Mouse (Mus musculus): ENCODE results near the gene Gm815.

The Gm815 gene

DNA sequence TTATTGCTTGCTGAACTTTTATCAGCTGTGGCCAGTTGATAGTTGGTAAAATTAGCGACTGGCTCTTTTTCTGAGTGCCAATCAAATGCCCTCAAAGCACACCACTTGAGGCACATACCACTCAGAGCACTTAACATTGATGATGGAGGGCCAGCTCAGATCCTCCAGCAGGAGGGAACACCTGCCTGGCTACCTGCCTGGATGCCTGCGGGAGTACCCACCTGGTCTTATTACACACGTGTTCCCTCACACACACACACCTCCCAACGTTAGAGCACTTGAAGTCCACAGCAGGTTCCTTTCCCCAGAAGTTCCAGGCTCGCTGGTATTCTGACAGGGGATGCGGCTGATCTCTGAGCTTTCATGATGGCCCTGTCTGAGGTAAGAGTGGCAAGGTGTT lies at the start of gene Gm815:
Gene Gm815 (plus strand): TSS at position 266 of the 400 bp plus-strand sequence.
- no peak for DNase-seq (ENCODE audit: low spot score in 2 of 2)

DNA sequence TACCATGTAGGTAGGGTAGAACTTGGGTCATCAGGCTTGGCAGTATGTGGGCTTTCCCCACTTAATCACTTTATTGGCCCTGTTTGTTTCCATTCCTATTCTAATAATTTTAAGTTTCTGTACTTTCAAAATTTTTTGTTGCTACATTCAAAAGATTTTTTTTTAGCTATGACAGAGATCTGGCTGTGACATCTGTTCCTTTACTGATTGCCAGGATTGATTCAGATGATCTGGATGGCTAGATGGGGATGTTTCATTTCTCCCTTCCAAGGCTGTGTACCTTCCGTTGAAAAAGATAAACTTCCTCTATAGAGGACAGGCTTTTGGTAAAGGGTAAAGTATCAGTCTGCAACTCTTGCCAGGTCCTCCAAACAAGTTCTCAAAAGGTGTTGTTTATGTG lies 48.1 kb upstream of the Gm815 start:
- no peak for DNase-seq (ENCODE audit: low spot score in 2 of 2)

- DNase-seq (ENCODE audit: low spot score in 2 of 2): no peak
Measured at GRCm38 (mm10) chr19:26843896-26844295, 41.8 kb upstream of the Gm815 start.

- DNase-seq (ENCODE audit: low spot score in 2 of 2): no peak
Measured at GRCm38 (mm10) chr19:26844813-26845212, 40.9 kb upstream of the Gm815 start.

GRCm38 (mm10) chr19:26845276-26846016 lies 40.2 kb upstream of the Gm815 start:
- DNase-seq (ENCODE audit: low spot score in 2 of 2): peak; percentile 3 to 55

GRCm38 (mm10) chr19:26846017-26846285 lies 39.7 kb upstream of the Gm815 start:
- no peak for DNase-seq (ENCODE audit: low spot score in 2 of 2)

- DNase-seq (ENCODE audit: low spot score in 2 of 2): no peak
Measured at GRCm38 (mm10) chr19:26851017-26851782, 34.5 kb upstream of the Gm815 start.

GRCm38 (mm10) chr19:26852325-26852900 lies 33.3 kb upstream of the Gm815 start:
- no peak for DNase-seq (ENCODE audit: low spot score in 2 of 2)

GRCm38 (mm10) chr19:26853701-26854282 lies 31.9 kb upstream of the Gm815 start:
- no peak for DNase-seq (ENCODE audit: low spot score in 2 of 2)

GRCm38 (mm10) chr19:26854661-26855060 lies 31.0 kb upstream of the Gm815 start:
- no peak for DNase-seq (ENCODE audit: low spot score in 2 of 2)

DNA sequence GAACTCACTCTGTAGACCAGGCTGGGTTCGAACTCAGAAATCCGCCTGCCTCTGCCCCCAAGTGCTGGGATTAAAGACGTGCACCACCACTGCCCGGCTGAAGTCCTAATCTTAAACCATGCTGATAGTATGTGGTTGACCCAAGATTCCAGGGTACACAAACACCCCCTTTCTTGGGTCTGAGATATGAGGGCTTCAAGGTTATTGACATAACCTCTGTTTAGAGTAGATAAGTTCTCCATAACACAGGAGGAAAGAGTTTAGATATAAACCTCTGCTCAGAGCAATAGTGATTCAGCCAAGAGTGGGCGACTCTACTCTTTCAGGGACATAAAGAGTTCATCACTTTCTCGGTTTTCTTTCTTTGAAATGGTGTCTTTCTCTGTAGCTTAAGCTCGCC lies 30.5 kb upstream of the Gm815 start:
- no peak for DNase-seq (ENCODE audit: low spot score in 2 of 2)

- DNase-seq (ENCODE audit: low spot score in 2 of 2): no peak
Measured at GRCm38 (mm10) chr19:26858427-26859194, 27.1 kb upstream of the Gm815 start.

- no peak for DNase-seq (ENCODE audit: low spot score in 2 of 2)
Measured at GRCm38 (mm10) chr19:26859195-26859570, 26.5 kb upstream of the Gm815 start.

DNA sequence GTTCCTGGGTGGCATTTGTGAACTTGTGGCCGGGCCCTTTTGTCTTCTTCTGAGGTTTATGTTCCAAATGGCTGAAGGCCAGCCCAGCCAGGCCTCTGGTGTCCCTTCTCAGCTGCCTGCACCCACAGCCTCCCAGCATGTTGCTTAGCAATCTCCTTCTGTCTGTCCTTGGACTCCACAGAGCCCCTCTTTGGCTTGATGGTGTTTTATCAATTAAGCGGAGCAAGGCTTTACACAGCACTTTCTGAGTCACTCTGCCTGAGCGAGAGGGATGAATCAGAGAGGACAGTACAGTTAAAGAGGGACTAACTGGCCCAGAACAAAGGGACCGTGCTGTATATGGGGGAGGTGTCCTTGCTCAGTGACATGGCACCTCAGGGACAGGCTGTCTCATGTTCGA lies 22.0 kb upstream of the Gm815 start:
- DNase-seq (ENCODE audit: low spot score in 2 of 2): no peak

- no peak for DNase-seq (ENCODE audit: low spot score in 2 of 2)
Measured at GRCm38 (mm10) chr19:26864975-26865690, 20.5 kb upstream of the Gm815 start.

- DNase-seq (ENCODE audit: low spot score in 2 of 2): no peak
Measured at GRCm38 (mm10) chr19:26865736-26866135, 19.9 kb upstream of the Gm815 start.

- DNase-seq (ENCODE audit: low spot score in 2 of 2): no peak
Measured at GRCm38 (mm10) chr19:26869591-26869990, 16.1 kb upstream of the Gm815 start.

- no peak for DNase-seq (ENCODE audit: low spot score in 2 of 2)
Measured at GRCm38 (mm10) chr19:26870280-26870679, 15.4 kb upstream of the Gm815 start.

DNA sequence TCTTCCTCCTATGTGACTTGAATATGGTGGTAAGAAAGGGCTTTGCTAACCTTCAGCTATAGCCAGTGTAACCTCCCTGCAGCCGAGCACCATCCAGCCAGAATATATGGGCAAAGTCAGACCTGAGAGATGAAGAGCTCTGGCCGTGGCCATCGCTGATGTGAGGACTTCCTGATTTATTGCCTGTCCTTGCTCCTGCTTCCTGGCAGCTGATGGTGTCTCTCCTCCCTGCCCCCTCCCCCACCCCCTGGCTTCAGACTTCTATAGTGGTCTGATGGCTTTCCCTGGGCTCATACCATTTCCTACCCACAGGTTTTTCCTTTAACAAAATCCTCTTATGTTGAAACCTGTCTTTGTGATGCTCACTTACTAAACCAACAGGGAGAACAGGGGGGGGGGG lies 14.6 kb upstream of the Gm815 start:
- no peak for DNase-seq (ENCODE audit: low spot score in 2 of 2)

GRCm38 (mm10) chr19:26872886-26873285 lies 12.8 kb upstream of the Gm815 start:
- no peak for DNase-seq (ENCODE audit: low spot score in 2 of 2)

- no peak for DNase-seq (ENCODE audit: low spot score in 2 of 2)
Measured at GRCm38 (mm10) chr19:26875601-26876000, 10.1 kb upstream of the Gm815 start.

Data from natural killer cell, adult 2 months (primary cell).